Mouse (Mus musculus) C2C12 (cell line): ENCODE results near the gene Sema4d.

ENCODE experiments used
- CEBPB ChIP-seq: IDR thresholded peaks from one replicate; pipeline ENCODE4 v1.6.1; 2011; ENCODE audit warnings: low read depth, mild to moderate bottlenecking, control low read depth, moderate library complexity
- CTCF ChIP-seq: IDR thresholded peaks from one replicate; pipeline ENCODE4 v1.5.1; 2011; ENCODE audit not compliant: control insufficient read depth, insufficient read depth, insufficient read length
- MYOG ChIP-seq: IDR thresholded peaks from one replicate; pipeline ENCODE4 v1.6.1; 2011; ENCODE audit not compliant: control insufficient read depth, insufficient read length; ENCODE audit errors: extremely low read depth
- USF1 ChIP-seq: IDR thresholded peaks from one replicate; pipeline ENCODE4 v1.6.1; 2011; ENCODE audit warnings: low read depth, mild to moderate bottlenecking, control low read depth, moderate library complexity

- TF ChIP-seq CTCF (no peak), MYOG (no peak), USF1 (no peak), CEBPB (no peak)
Observed at GRCm38 (mm10) chr13:51793425-51793891, at the start of gene Sema4d.
